Mouse (Mus musculus): ENCODE measurements at regions not wholly inside any gene's neighbourhood (a gene's known extent, or its start where the extent isn't known, plus 50 kb on each side); places are given as distances from the start of the nearest gene placed in this dataset.

DNA sequence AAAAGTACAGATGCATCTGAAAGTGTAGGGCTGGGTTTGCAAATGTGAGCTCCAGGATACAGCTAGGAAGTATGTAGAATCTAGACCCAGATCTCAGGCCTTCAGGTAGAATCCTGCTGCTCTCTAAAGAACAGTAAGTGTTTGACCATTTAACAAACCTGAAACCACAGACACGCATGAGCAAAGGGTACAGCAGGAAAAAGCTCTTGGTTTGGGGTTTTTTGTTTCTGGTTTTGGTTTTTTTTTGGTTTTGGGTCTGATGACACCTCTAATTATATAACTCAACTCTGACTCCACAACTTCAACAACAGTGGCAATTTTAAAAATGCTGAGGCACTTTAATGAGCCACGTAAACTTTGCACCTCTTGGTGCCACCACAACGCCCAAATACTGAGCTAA is 165.3 kb upstream of the Smim15 start:
- DNase-seq: no peak

DNA sequence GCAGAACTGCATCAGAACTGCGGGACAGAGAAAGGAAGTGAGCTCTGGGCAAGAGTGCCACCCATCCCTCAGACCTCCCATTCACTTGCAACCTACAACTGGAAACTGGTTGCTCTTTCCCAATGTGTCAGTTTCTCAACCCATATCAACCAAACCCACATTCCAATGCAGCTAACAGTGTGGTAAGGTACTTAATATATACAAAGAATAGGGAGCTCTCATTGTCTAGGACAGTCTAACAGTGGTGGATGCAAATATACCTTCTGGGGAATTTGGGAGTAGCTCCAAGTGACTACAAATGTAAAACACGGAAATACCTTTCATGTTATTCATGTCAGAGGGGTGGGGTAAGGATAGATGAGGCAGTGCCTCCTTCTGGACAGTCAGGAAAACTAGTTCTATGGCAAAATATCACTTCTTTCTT is 171.0 kb upstream of the Smim15 start:
- no peak for DNase-seq

DNA sequence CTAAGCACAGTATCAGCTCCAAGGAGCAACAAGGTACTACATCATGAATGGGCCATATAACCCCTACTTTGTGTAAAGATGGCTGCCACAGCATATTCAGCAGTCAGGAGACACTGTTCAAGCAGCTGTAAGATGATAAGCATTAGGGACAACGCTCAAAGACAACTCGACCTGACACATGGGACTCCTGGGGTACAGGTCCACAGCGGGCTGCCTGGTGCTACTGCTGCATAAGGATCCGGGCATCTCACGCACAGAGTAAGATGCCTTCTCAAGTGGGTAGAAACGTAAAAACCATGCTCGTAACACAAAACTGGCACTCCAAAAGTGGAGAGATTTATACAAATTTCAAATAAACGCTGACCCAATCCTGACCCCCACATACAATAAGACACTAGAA is 171.7 kb upstream of the Smim15 start:
- DNase-seq: no peak

DNA sequence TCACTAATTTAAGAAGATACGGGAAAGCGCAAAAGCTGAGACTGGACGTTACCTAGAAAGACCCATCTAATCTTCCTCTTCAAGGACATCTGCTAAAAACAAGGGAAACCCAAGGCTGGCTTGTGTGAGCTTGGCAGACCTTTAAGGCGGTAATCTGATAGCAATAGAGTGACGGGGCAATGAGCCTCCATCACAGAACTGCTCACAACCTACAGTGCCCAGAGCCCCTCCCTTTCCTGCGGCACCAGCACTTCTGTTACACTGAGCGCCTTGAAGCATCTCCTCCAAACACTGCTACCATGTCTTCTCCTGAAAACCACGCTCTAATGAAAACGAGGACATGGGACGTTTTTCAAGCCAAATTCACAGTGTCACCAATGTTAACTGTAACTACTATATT is 172.1 kb upstream of the Smim15 start:
- no peak for DNase-seq

DNA sequence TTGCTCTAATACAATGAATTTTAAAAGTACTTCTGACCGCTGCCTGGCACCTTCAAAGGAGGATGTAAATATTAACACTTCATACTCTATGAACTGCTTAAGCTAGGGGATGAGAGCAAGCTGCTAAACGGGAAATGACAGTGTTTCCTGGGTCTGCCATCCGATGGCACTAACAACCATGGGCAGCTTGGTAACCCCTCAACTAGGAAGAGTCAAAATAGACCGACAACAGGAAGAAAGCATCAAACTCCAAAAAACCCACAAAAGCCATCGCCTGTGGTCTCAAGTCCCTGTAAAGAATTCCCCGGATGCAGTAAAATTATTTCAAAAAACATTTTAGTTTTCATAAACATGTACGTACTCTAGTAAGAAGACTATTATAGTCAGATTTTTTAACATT is 175.3 kb upstream of the Smim15 start:
- no peak for DNase-seq

DNA sequence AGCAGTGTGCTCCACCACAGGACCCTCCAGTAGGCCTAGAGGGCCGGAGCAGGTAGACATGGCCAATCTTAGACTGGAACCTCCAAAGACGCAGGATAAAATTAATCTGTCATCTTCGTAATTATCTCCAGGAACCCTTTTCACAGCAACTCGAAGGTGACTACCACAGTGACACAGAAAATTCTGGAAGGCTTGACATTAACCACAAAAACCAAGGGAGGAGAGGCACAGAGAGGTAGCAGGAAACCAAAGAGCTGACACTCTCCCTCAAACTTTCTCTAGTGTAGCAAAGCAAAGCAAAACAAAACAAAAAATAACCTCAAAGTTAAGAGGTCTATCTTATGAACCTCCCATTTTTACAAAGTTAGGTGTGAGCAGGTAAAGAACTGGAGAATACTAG is 177.4 kb upstream of the Smim15 start:
- DNase-seq: no peak

DNA sequence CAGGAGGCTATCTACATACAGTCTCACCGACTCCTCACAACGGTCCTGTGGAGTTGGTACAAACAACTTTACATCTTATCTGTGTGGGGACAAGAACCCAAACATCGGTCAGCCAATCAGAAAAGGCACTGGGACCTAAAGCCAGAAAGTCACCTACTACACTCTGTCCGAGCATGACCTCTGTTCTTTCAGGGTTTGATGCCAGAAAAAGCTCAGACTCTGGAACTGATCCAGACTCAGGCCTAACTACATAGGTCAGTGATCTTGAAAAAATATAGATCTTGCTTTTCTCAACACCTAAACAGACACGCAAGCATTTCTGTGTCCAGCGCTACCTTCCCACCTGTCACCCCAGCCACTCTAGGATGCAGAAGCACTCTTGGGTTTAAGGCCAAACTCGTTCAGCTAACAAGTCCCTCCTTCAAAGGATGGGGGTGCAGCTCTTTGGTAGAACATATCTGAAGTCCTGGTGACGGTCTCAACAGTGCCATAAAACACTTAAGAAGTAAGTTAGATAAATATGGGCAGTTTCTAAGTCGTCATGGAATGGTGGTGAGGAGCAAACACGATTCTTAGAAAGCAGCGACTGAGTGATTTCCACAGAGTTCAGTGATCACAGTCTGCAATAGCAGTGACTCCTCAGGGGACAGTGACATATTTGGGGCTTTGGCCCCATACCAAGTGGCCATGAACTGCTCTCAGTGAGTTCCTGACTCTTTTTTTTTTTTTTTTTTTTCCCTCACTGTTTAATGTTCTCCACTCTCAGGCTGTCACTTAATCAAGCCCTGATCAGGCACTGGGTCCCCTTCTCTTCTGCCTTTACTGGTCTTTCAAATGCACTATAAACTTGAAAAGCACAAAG is 181.2 kb upstream of the Smim15 start:
- DNase-seq: no peak

DNA sequence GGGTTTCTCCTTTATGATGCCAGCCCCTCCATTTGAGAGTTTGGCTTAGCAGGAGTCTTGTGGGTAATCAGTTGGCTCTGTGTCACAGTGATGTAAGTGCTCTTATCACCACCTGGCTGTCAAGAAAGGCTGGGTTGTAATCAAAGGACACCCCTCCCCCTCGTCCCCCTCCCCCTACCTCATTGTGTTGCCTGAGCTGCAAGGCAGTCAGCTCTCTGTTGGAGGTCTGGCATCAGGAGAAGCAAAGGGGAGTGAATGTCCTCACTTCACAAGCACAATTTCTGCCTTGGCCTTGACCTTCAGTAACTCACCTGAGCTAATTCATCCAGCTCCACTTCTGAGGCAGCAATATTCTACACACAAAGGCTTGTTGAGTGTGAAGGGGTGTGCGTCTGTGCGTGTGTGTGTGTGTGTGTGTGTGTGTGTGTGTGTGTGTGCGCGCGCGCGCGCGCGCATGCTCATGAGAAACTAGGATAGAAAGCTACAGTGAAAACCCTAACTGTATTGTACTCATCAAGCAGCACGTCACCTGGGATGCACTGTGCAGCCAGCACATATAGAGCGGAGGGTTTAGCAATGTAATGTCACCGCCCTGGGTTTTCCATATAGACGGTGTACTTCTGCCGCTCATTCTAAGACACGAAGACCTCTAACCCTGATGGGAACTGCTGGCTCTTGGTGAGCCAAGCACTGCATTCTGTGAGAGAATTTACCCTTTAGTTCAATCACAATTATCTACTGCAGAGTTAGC is 182.7 kb upstream of the Smim15 start:
- no peak for DNase-seq

DNA sequence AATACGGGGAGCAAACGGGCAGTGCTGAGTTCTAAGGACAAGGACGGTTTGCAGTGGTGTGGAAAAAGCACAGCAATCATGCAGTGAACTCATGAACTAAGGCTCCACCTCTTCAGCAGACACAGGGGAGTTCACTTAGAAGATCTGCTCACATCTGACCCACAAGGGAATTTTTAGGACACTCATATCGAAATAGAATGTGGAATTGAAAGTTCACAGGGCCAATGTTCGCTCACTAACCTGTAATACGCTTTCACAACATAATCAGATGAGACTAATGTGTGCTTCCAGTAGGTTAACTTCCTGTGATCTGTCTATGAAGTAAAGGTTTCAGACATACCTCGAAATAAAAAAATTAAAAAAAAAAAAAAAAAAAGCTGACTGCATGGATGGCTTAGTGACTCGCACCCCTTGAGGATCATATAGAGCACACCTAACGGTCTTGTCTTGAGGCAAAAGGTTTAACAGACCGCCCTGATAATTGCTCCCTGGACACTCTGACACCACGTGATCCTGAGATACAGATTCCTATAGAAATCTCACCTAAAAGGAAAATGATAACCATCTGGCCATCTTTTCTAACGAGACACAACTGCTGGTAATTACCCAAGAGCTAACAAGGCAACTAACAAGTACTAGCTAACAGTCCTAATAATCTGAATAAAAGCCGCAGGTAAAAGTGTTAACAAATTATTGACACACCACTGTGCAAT is 187.0 kb upstream of the Smim15 start:
- no peak for DNase-seq

DNA sequence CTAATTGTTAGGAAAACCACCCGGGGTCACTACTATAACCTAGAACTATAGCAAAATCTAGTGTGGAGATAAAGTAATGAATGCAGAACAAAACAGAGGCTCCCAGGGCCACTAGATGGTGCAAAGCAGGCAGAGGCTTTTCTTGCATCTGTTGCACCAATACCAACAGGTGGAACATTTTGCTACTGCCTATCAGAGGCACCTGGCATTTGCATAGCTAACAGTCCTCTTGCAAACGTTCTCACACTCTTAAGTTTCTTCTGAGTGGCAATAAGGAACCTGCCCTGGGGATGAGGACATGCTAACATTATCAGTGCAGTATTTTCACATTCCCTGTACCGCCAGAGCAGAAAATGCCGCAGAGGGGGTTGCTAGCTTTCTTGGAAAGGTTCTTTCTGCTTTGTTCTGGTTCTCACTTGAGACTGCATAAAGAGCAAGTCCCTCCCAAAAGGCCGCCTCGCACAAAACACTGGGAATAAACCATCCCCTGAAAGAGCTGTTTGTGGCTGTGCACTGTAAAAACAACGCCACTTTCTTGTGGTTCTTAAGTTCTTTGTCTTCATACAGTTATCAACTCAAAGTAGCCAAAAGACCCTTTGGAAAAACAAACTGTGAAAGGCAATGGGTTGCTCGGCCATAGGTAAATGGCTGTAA is 193.2 kb upstream of the Smim15 start:
- no peak for DNase-seq

DNA sequence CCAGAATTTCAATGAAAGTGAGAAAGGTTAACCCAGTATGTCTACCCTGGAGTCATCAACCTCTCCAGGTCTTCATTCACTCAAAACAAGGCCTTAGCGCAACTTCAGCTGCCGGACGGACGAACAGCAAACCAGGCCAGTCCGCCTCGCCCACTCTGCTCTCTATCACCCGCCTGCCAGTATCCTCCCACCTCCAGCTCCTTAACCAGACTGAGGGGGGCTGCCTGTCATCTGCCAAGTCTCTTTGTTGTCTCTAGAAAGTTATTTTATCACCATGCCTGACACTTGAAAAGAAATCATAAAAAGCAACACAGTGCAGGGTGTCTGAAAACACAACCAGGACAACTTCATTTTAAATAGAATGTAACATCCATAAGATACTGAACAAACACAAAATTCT is 195.4 kb upstream of the Smim15 start:
- DNase-seq: no peak

DNA sequence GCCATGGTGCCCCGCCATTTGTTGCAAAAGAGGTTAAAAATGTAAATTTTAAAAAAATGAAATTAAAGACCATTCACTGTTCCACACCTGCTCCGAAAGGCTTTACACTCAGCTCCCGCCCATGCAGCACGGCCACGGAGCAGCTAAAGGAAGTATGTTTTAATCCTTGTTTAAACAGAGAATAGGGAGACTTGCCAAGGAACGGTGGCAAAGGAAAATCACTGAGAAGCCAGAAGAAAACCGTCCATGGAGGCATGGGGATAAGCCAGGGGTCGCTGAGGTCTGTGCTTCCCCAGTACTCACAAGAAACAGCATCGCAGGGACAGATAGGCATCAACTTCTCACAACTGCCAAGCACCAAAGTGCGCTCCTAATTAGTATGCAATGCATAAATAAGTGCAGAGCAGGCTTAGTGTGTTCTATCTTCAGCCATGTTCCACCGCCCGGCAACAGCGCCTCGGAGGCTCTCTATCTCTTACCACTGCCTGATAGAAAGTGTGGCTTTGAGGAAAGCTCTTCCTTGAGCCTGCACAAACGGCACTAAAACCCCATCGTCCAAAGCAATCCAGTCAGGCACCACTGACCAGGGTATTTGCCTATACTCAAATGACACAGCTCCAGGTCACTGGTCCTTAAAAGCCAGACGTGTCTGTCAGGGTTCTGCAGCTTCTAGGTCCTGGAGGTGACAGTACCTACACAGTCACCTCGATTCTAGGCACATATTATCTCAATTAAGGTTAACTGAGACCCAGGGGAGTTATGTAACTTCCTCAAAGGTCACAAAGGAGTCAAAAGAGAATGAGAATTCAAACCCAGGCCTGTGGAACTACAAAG is 196.8 kb upstream of the Smim15 start:
- DNase-seq: no peak

DNA sequence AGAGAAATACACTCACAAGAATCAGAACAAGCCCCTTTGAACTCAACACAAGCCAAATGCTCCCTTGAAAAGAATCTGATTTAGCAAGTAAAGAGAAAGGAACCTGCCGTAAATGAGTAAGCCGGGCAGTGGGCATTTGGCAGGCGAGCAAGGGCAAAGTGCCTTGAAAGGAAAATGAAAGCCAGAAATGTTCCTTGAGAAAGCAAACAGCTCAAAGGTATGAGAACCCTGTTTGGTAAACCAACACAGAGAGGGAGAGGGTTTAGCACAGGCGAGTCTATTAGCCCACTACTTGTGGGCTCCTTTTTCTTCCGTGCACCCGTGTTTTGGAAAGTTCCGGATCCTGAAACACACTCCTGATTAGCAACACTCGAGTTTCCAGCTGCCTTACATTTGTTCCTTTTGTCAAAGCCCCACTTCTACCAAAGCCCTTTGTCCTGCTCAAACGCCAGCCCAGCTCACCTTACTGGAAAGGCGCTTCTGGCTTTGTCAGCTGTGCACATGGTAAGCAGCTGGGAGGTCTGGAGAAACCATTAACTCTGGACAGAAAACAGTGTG is 197.5 kb upstream of the Smim15 start:
- DNase-seq: no peak

DNA sequence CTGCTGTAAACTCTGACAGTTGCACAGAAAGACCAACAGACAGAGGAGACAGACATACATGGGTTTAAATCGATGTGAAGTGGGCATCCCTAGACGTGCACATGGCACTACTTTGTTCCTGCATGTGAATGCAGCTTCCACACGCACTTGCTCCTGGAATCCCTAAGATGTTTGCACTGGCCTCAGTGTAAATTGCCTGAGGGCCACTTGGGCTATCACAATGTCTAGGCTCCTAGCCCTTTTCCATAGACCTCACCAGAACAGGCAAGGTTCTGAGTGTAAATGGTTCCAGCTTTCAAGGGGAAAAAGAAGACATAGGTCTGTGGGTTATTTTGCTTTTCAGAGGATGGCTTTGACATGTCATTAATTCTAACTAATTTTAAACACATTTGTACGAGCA is 198.4 kb upstream of the Smim15 start:
- DNase-seq: no peak

DNA sequence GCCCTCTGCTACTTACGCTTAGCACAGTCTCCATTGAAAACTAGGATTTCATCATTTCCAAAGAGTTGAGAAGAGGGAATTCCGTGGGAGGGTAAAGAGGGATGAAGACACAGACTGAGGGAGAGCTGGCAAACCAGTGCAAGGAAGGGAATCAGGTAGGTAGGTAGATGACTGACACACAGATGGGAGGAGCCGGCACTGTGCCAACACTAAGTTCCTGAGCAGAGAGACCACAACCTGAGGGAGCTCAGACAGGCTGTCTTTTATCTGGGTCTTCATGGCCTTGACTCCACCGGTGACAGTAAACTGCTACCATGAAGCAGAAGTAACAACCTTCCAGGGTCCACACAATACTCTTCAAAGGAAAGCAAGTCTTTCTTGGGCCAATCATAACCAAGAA is 200.2 kb upstream of the Smim15 start:
- no peak for DNase-seq

DNA sequence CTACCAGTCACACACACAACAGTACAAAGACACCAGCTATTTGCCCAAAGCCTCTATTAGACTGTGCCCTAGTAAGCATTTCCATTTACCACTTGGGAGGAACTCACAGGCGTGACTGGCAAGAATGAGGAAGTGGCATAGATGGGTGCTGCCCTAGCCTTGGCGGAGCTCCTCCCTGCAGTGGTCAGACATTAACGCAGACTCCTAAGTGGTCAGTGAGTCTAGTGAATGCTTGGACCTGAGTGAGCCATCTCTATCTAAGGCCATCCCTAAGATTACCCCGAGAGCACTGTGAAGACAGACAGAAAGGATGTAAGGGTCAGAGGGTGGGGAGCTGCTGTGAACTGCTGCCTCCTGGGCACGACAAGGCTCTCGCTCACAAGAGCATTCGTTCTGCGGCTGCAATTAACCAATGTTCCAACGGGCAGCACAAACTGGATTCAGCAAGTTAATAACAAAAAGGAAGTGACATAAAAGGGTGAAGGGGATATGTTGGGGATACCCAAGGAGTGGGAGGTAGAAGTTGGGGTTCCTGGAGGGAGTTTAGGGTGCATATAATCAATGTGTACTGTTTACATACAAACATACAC is 206.0 kb upstream of the Smim15 start:
- DNase-seq: no peak

DNA sequence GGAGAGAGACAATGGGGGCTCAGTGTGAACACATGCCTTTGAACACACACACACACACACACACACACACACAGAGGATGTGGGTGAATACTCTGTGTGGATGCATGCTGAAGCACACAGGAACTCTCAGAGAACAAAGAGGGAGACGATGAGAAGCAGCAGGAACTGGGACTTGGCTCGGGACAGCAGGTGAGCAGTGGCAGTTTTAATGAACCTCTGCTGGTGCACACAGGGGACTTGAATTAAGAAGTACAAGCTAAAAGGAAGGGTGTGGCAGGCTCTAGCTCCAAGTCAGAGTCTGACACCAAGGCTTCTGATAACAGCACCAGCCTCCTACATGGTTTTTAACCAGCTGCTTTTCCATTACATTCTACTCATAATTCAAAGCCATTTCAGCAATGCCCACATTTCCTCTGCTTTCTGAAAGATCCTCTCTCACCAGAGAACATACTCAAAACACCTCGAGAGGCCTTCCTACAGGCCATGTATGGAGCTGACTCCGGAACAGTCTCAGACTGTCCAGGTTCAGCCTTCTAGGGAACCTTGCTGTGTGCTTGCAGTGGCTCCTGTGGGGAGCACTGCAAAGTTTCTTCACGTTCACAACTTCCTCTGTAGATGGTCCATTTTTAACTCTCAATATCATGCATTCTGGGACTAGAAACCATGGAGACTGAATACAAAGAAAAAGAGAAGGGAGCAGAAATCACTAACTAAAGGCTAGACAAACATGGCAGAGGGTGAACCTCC is 206.9 kb upstream of the Smim15 start:
- no peak for DNase-seq

DNA sequence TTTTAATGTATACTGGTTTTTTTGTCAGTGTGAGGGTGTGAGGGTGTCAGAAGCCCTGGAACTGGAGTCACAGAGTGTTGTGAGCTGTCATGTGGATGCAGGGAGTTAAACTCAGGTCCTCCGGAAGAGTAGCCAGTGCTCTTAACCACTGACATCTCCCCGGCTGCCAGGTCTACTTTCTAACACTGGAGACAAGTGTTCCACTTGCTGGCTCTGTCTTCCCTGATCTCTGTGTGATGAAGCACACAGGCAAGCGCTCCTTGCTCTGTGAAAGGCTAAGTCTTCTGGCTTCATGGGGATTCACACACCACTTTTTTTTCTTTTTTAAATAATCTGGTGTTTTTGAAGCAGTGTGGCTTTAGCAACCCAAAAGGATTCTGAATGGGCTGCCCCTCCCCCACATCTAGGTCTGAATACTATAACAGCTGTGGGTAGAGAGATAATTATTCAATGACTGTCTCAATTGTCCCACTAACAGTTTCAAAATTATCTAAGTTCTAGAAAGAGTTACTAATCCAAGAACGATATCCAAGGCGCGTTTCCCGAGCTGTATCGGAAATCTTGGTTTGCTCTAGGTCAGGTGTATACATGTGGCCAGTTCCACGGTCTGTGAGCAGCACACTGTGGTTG is 208.4 kb upstream of the Smim15 start:
- no peak for DNase-seq

DNA sequence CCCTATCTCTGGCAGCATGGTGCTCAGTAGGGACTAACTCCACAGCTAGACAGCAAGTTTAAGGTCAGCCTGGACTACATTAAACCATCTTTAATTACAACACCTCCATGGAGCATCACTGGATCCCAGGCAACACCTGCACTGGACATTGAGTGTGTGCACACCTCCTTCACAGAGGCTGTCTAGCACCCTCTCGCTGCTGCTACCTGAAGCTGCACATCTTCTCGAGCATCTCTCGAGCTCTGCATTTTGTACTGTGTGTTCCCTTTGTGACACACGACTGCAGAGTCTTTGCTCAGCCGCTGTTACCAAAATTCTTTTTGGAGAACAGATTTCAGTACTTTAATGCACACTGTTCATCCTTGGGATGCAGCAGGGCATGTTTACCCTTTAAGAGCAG is 212.2 kb upstream of the Smim15 start:
- no peak for DNase-seq

DNA sequence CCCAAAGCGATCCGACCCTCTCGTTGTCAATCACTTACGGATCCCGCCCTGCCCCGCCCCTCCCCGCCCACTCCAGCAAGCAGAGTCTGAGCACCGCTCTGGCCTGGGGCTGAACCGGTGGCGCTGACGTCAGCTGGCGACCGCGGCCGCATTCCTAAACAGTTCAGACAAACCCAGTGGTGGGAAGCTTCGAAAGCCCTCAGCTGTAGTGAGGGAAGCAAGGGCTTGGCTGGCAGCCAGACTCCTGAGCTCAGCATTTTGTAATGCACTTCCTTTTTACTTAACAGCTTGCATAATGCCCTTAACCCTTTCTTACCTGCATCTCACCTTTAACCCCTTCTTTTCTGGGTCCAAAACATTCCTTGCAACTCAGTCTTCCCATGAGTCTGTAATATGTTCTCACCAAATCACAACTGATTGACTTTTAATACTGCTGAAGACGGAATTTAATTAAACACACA is 213.0 kb upstream of the Smim15 start:
- peak; percentile 95 for DNase-seq

Data from gastrocnemius, postnatal 25 days (tissue).